Mouse (Mus musculus) lung, postnatal 14 days (tissue): Measurements from ENCODE around the gene C87414.
"Not testable (repeated sequence)": the region's sequence is repeated elsewhere in the genome, so short reads cannot be mapped to it uniquely, and the experiment has no call there.

ENCODE experiments used
- DNase-seq: peaks from one replicate; pipeline ENCODE4 v3.0.0; 2021

The C87414 gene

GRCm38 (mm10) chr5:93671451-93671850 lies at the start of gene C87414:
TSS of gene C87414 (minus strand) at chr5:93671551.
- DNase-seq: not testable (repeated sequence)

GRCm38 (mm10) chr5:93684661-93685060 lies 13.3 kb upstream of the C87414 start:
- DNase-seq: not testable (repeated sequence)
